Mouse (Mus musculus): ENCODE data around the gene Mcu. TPM values are rescaled to one million over a fixed set of nuclear protein-coding genes. Genes with fewer than 3 reads are reported as not detected.
A peak's percentile ranks its signal among the peaks of the same experiment; 100 is the strongest.

The Mcu gene
- total and polyA plus RNA-seq, 2 experiments from 2014 or later = 13.0 to 20.5 TPM

DNA sequence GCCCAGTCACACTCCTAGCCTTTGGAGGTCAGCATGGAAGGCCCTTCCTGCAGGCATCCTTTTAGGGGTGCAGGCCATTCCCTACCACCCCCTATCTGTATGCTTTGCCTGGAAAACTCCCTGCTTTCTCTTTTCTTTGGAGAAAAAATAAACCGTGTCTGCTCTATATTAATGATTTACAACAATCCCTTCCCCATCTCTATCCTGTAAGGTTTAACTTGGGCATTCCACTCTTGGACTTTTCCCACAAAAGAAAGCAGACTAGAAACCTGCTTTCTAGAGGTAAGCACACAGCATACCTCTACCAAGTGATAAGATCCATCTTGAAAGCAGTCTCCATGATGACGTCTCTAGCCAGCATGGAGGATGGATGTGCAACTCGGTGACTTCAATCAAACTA lies 75.9 kb downstream of the Mcu start:
- no peak overlapping the region for H3K4me2 ChIP-seq (ENCODE audit: low read depth, low read length)
- no peaks in the 10 kb centered on the region for H3K9me3 ChIP-seq (replicated peaks; ENCODE audit: control insufficient read depth, low read length)
- H3K4me3 ChIP-seq (ENCODE audit: low read depth, low read length) = no peak overlapping the region
- H3K27me3 ChIP-seq (ENCODE audit: control insufficient read depth, insufficient read depth, low read length) = no peaks in the 10 kb centered on the region
- WGBS = 89% methylated on average over 3 of the region's 3 CpGs
- no peak overlapping the region for H3K27ac ChIP-seq (ENCODE audit: low read depth)
- DNase-seq (ENCODE audit: low spot score) (no peak), ATAC-seq (ENCODE audit: insufficient read depth, low read depth) (no peak)
- H3K4me1 ChIP-seq (ENCODE audit: control insufficient read depth, insufficient read depth) = peaks cover 13% of the 10 kb centered on the region
- no peaks in the 10 kb centered on the region for H3K36me3 ChIP-seq (replicated peaks; ENCODE audit: control insufficient read depth, insufficient read depth, low read length)
- TF ChIP-seq CTCF (IDR thresholded peaks at IDR 0.05; ENCODE audit: low read depth) (no peak), EP300 (IDR thresholded peaks at IDR 0.05; ENCODE audit: low read depth) (no peak)
- no peak overlapping the region for H3K9ac ChIP-seq (replicated peaks; ENCODE audit: low read depth, low read length)

DNA sequence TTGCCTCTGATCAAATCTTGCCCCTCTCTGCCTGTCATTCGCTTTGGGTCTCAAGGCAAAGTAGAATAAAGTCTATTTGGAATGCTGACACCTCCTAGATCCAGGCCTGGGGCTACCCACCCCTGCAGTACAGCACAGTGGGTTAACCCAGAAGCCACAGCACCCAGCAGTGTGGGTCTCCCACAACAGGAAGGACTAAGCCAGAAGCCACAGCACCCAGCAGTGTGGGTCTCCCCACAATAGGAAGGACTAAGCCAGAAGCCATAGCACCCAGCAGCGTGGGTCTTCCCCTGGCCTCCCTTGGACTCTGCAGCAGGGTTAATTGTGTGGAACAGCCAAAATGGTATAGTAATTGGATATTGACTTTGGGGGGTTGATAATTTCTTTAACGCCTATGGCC lies 76.4 kb downstream of the Mcu start:
- no peaks in the 10 kb centered on the region for H3K27me3 ChIP-seq (ENCODE audit: control insufficient read depth, insufficient read depth, low read length)
- no peak for DNase-seq (ENCODE audit: low spot score)
- no peak overlapping the region for H3K4me3 ChIP-seq (ENCODE audit: low read depth, low read length)
- no peak for ATAC-seq (ENCODE audit: insufficient read depth, low read depth)
- H3K36me3 ChIP-seq (replicated peaks; ENCODE audit: control insufficient read depth, insufficient read depth, low read length) = no peaks in the 10 kb centered on the region
- H3K4me1 ChIP-seq (ENCODE audit: control insufficient read depth, insufficient read depth) = peaks cover 13% of the 10 kb centered on the region
- WGBS = 90% methylated on average over 3 of the region's 3 CpGs
- no peak overlapping the region for H3K4me2 ChIP-seq (ENCODE audit: low read depth, low read length)
- H3K9me3 ChIP-seq (replicated peaks; ENCODE audit: control insufficient read depth, low read length) = no peaks in the 10 kb centered on the region
- H3K27ac ChIP-seq (ENCODE audit: low read depth) = no peak overlapping the region
- H3K9ac ChIP-seq (replicated peaks; ENCODE audit: low read depth, low read length) = no peak overlapping the region
- no peak for TF ChIP-seq CTCF (IDR thresholded peaks at IDR 0.05; ENCODE audit: low read depth)
- no peak for TF ChIP-seq EP300 (IDR thresholded peaks at IDR 0.05; ENCODE audit: low read depth)

- DNase-seq (ENCODE audit: low spot score) (peak; percentile 67), ATAC-seq (ENCODE audit: insufficient read depth, low read depth) (peak; percentile 72)
- Histone ChIP-seq H3K9ac (replicated peaks; ENCODE audit: low read depth, low read length) (0 out of 2 replicates have a peak overlapping the region, but pooled peaks have one; percentile 25), H3K4me3 (ENCODE audit: low read depth, low read length) (peak overlapping the region; percentile 38), H3K27me3 (ENCODE audit: control insufficient read depth, insufficient read depth, low read length) (no peaks in the 10 kb centered on the region), H3K4me2 (ENCODE audit: low read depth, low read length) (peak overlapping the region; percentile 65), H3K9me3 (replicated peaks; ENCODE audit: control insufficient read depth, low read length) (no peaks in the 10 kb centered on the region), H3K4me1 (ENCODE audit: control insufficient read depth, insufficient read depth) (peaks cover 13% of the 10 kb centered on the region), H3K27ac (ENCODE audit: low read depth) (no peak overlapping the region), H3K36me3 (replicated peaks; ENCODE audit: control insufficient read depth, insufficient read depth, low read length) (no peaks in the 10 kb centered on the region)
- TF ChIP-seq CTCF (IDR thresholded peaks at IDR 0.05; ENCODE audit: low read depth) (no peak), EP300 (IDR thresholded peaks at IDR 0.05; ENCODE audit: low read depth) (no peak)
- under 1% methylated on average over 12 of the region's 12 CpGs for WGBS
Measured at GRCm38 (mm10) chr10:59539533-59539875, 77.0 kb downstream of the Mcu start.

DNA sequence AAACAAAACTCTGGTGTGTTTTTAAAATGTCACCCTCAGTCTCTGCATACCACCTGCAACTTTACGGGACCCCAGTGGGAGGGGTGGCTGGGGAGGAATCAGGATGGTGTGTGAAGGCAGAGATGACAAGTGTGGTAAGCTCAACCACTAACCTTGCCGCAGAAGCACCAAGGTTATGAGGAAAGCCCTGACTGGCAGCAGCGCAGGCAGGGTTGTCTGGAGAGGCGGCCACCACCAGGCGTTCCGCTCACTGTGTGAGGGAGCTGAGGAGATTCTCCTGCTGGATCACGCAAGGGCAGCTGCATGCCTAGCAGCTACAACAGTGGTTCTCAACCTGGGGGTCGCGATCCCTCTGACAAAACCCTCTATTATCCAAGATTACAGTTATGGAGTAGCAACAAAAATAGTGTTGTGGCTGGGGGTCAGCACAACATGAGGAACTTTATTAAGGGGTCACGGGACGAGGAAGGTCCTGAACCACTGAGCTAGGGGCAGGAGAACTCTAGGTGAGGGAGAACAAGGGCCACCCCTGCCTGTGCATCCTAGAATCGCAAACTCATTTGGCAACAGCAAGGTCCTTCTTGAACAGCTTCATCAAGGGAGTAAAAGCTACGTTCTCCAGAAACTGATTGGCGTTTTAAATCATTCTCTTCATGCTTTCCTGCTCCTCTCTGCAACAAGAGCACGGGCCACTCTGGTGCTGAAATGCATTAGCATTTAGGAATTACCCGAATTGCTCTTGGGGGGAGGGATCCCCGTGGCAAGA lies 77.5 kb downstream of the Mcu start:
- Histone ChIP-seq H3K27ac (ENCODE audit: low read depth) (peak overlapping the region; percentile 4; the same call in 1 of the 2 replicates), H3K9ac (replicated peaks; ENCODE audit: low read depth, low read length) (0 out of 2 replicates have a peak overlapping the region, but pooled peaks have one; percentile 25), H3K4me2 (ENCODE audit: low read depth, low read length) (peak overlapping the region; percentile 65), H3K9me3 (replicated peaks; ENCODE audit: control insufficient read depth, low read length) (no peaks in the 10 kb centered on the region), H3K27me3 (ENCODE audit: control insufficient read depth, insufficient read depth, low read length) (no peaks in the 10 kb centered on the region), H3K4me3 (ENCODE audit: low read depth, low read length) (peak overlapping the region; percentile 38), H3K4me1 (ENCODE audit: control insufficient read depth, insufficient read depth) (peaks cover 13% of the 10 kb centered on the region), H3K36me3 (replicated peaks; ENCODE audit: control insufficient read depth, insufficient read depth, low read length) (no peaks in the 10 kb centered on the region)
- DNase-seq (ENCODE audit: low spot score) (no peak), ATAC-seq (ENCODE audit: insufficient read depth, low read depth) (peak; percentile 67)
- 20% methylated on average over 17 of the region's 17 CpGs for WGBS
- TF ChIP-seq EP300 (IDR thresholded peaks at IDR 0.05; ENCODE audit: low read depth) = no peak
- no peak; the same call in 1 of the 2 replicates for TF ChIP-seq CTCF (IDR thresholded peaks at IDR 0.05; ENCODE audit: low read depth)

GRCm38 (mm10) chr10:59538063-59538462 lies 78.4 kb downstream of the Mcu start:
- Histone ChIP-seq H3K27ac (ENCODE audit: low read depth) (no peak overlapping the region), H3K27me3 (ENCODE audit: control insufficient read depth, insufficient read depth, low read length) (no peaks in the 10 kb centered on the region), H3K36me3 (replicated peaks; ENCODE audit: control insufficient read depth, insufficient read depth, low read length) (no peaks in the 10 kb centered on the region), H3K9ac (replicated peaks; ENCODE audit: low read depth, low read length) (no peak overlapping the region), H3K4me2 (ENCODE audit: low read depth, low read length) (no peak overlapping the region), H3K4me3 (ENCODE audit: low read depth, low read length) (no peak overlapping the region), H3K4me1 (ENCODE audit: control insufficient read depth, insufficient read depth) (peaks cover 13% of the 10 kb centered on the region), H3K9me3 (replicated peaks; ENCODE audit: control insufficient read depth, low read length) (no peaks in the 10 kb centered on the region)
- no peak for DNase-seq (ENCODE audit: low spot score)
- WGBS = 90% methylated on average over 6 of the region's 6 CpGs
- no peak for ATAC-seq (ENCODE audit: insufficient read depth, low read depth)
- TF ChIP-seq CTCF (IDR thresholded peaks at IDR 0.05; ENCODE audit: low read depth) = no peak
- TF ChIP-seq EP300 (IDR thresholded peaks at IDR 0.05; ENCODE audit: low read depth) = no peak

GRCm38 (mm10) chr10:59537579-59537978 lies 78.9 kb downstream of the Mcu start:
- Histone ChIP-seq H3K4me1 (ENCODE audit: control insufficient read depth, insufficient read depth) (peaks cover 13% of the 10 kb centered on the region), H3K27ac (ENCODE audit: low read depth) (no peak overlapping the region), H3K36me3 (replicated peaks; ENCODE audit: control insufficient read depth, insufficient read depth, low read length) (no peaks in the 10 kb centered on the region), H3K9ac (replicated peaks; ENCODE audit: low read depth, low read length) (no peak overlapping the region), H3K4me2 (ENCODE audit: low read depth, low read length) (no peak overlapping the region), H3K27me3 (ENCODE audit: control insufficient read depth, insufficient read depth, low read length) (no peaks in the 10 kb centered on the region), H3K4me3 (ENCODE audit: low read depth, low read length) (no peak overlapping the region), H3K9me3 (replicated peaks; ENCODE audit: control insufficient read depth, low read length) (no peaks in the 10 kb centered on the region)
- WGBS = 73% methylated on average over 6 of the region's 6 CpGs
- TF ChIP-seq EP300 (IDR thresholded peaks at IDR 0.05; ENCODE audit: low read depth) (no peak), CTCF (IDR thresholded peaks at IDR 0.05; ENCODE audit: low read depth) (no peak)
- DNase-seq (ENCODE audit: low spot score) (no peak), ATAC-seq (ENCODE audit: insufficient read depth, low read depth) (no peak)

All from heart, postnatal 0 days (tissue).